Mouse (Mus musculus) midbrain, embryonic 13.5 days (tissue): Measurements from ENCODE around the gene Racgap1. TPM values are rescaled to one million over a fixed set of nuclear protein-coding genes. Genes with fewer than 3 reads are reported as not detected.
A peak's percentile ranks its signal among the peaks of the same experiment; 100 is the strongest.

Experiments
- ATAC-seq: fragments of 200-750 bp; cut with Nextera tagmentation; 2 replicates; pipeline ENCODE4 v1.8.0; 2017; ENCODE audit warnings: mild to moderate bottlenecking, moderate TSS enrichment, moderate library complexity
- H3K27ac ChIP-seq: fragments of 300-500 bp; sonication (generic); 2 replicates; pipeline ENCODE4 v1.5.1; 2015; ENCODE audit warnings: inconsistent platforms, mild to moderate bottlenecking, moderate library complexity
- H3K27me3 ChIP-seq: fragments of 300-500 bp; sonication (generic); 2 replicates; pipeline ENCODE4 v1.6.1; 2015; ENCODE audit warnings: mild to moderate bottlenecking, inconsistent platforms
- H3K36me3 ChIP-seq: fragments of 300-500 bp; sonication (generic); 2 replicates; pipeline ENCODE4 v1.6.1; 2015; ENCODE audit warnings: mild to moderate bottlenecking, inconsistent platforms
- H3K4me1 ChIP-seq: fragments of 300-500 bp; sonication (generic); replicated peaks from 2 replicates; pipeline ENCODE4 v1.6.1; 2015; ENCODE audit warnings: inconsistent platforms
- H3K4me2 ChIP-seq: fragments of 300-500 bp; sonication (generic); replicated peaks from 2 replicates; pipeline ENCODE4 v1.6.1; 2015; ENCODE audit warnings: moderate library complexity, mild to moderate bottlenecking, inconsistent platforms
- H3K4me3 ChIP-seq: fragments of 300-500 bp; sonication (generic); replicated peaks from 2 replicates; pipeline ENCODE4 v1.5.1; 2015; ENCODE audit warnings: mild to moderate bottlenecking, inconsistent platforms
- H3K9ac ChIP-seq: fragments of 300-500 bp; sonication (generic); replicated peaks from 2 replicates; pipeline ENCODE4 v1.6.1; 2015; ENCODE audit warnings: mild to moderate bottlenecking, inconsistent platforms
- H3K9me3 ChIP-seq: fragments of 300-500 bp; sonication (generic); 2 replicates; pipeline ENCODE4 v1.6.1; 2016; ENCODE audit warnings: mild to moderate bottlenecking, inconsistent platforms
- WGBS: fragments of 180-500 bp; shearing (Covaris S2); methylation state at CpG from one replicate; pipeline ENCODE4 v1.1.7; 2015; 5-methylcytosine and 5-hydroxymethylcytosine counted together
- polyA plus RNA-seq: library from polyadenylated mRNA; unstranded; fragments of >200 nt; fragmentation: Nextera tagmentation; extraction: Ambion mirVana; gene quantifications from 2 replicates; pipeline ENCODE4 v1.2.1, GENCODE M21; 2015

Racgap1 gene
- polyA plus RNA-seq, 1 experiment from 2014 or later: 125 TPM

DNA sequence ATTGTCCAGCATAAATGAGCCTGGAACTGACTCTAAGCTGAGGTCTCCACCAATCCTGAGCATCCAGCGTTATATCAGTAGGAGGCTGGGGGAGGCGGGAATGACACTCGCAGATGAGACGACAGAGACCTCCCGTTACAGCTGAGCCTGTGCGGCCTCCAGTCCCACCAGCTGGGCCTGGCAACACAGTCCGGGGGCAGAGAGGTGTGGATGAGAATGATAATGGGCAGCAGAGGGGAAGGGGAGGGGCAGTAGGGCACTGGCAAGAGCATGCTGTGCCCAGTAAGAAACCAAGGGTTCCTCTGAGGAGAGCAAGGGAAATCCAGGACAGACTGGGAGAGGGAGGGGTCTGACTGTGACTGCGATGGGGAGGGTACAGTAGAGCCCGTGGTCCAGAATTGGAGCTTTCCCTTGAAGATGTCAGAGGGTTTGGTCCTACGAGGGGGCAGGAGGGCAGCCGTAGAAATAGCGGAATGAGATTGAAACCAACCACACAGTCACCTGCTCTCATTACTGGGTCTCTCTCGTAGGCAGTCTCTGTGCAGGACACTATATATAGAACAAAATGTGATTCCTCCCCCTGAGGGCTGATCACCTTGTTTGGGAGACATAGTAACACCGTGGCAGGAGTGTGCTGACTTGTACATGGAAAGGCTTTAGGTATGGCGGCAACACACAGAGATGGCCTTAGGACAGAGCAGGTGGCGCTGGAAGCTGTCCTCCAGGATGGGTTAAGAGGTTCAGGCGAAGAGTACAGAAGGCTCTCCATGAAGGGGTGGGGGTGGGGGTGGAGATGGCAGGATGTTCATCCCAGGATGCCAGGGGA, 52.0 kb downstream of the Racgap1 start:
- H3K4me2 ChIP-seq: no peak overlapping the region
- 0 out of 2 replicates have a peak overlapping the region, but pooled peaks have one; percentile 14 for H3K9ac ChIP-seq
- H3K4me3 ChIP-seq: no peak overlapping the region
- H3K27me3 ChIP-seq: peaks cover 25% of the 10 kb centered on the region
- peaks cover 48% of the 10 kb centered on the region for H3K4me1 ChIP-seq
- WGBS: 41% methylated on average over 17 of the region's 17 CpGs
- peak overlapping the region; percentile 42; the same call in 1 of the 2 replicates for H3K27ac ChIP-seq
- H3K9me3 ChIP-seq: no peaks in the 10 kb centered on the region
- ATAC-seq: peak; percentile 29; the same call in 1 of the 2 replicates
- H3K36me3 ChIP-seq: no peaks in the 10 kb centered on the region

GRCm38 (mm10) chr15:99597596-99597995, 53.9 kb downstream of the Racgap1 start:
- Histone ChIP-seq H3K4me2 (no peak overlapping the region), H3K27me3 (peaks cover 33% of the 10 kb centered on the region), H3K9ac (no peak overlapping the region), H3K4me1 (peaks cover 45% of the 10 kb centered on the region), H3K27ac (0 out of 2 replicates have a peak overlapping the region, but pooled peaks have one; percentile 3), H3K9me3 (no peaks in the 10 kb centered on the region), H3K4me3 (no peak overlapping the region), H3K36me3 (no peaks in the 10 kb centered on the region)
- ATAC-seq: no peak
- WGBS: 54% methylated on average over 8 of the region's 8 CpGs

GRCm38 (mm10) chr15:99596841-99597240, 54.6 kb downstream of the Racgap1 start:
- ATAC-seq: no peak; the same call in 1 of the 2 replicates

DNA sequence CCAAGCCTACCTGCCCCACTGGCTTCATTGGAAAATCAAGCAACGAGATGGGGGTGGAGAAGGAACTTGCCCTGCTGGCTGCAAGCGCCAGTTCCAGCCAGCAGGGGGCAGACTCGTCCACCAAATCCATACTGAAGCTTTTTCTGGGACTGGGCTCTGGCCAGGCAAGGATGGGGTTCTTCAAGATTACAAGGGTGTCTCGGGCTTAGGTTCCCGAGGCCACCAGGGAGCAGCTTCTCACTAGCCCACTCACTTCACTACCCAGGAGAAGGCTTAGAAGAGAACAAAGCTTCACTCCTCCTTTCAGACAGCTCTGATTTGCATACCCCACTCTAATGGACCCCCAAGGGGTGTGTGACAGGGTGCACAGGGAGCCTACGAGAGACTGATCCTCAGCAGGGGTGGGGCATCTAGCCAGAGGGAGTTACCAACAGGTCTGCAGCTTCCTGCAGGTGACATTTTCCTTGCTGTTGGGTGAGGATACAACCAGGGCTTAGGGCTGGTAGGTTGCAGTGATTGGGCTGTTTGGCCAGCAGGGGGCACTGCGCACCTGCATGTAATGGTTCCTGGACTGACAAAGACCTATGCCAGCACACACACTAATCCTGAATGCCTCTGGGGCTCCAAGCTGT, 55.3 kb downstream of the Racgap1 start:
- Histone ChIP-seq H3K4me3 (no peak overlapping the region), H3K27ac (peak overlapping the region; percentile 74), H3K4me1 (peaks cover 33% of the 10 kb centered on the region), H3K9me3 (no peaks in the 10 kb centered on the region), H3K36me3 (no peaks in the 10 kb centered on the region), H3K27me3 (peaks cover 47% of the 10 kb centered on the region), H3K4me2 (0 out of 2 replicates have a peak overlapping the region, but pooled peaks have one; percentile 2), H3K9ac (no peak overlapping the region)
- peak; percentile 87 for ATAC-seq
- under 1% methylated on average over 7 of the region's 7 CpGs for WGBS

More at GRCm38 (mm10) chr15:99596841-99597240, 54.6 kb downstream of the Racgap1 start:
- peaks cover 39% of the 10 kb centered on the region for H3K4me1 ChIP-seq
- no peak overlapping the region for H3K9ac ChIP-seq
- no peaks in the 10 kb centered on the region for H3K36me3 ChIP-seq
- H3K27ac ChIP-seq: no peak overlapping the region
- no peak overlapping the region for H3K4me3 ChIP-seq
- H3K27me3 ChIP-seq: peaks cover 40% of the 10 kb centered on the region
- WGBS: 56% methylated on average over 7 of the region's 7 CpGs
- H3K9me3 ChIP-seq: no peaks in the 10 kb centered on the region
- H3K4me2 ChIP-seq: no peak overlapping the region

- Histone ChIP-seq H3K36me3 (no peaks in the 10 kb centered on the region), H3K9ac (no peak overlapping the region), H3K27ac (no peak overlapping the region), H3K9me3 (no peaks in the 10 kb centered on the region), H3K4me1 (peaks cover 31% of the 10 kb centered on the region), H3K27me3 (peaks cover 59% of the 10 kb centered on the region), H3K4me3 (no peak overlapping the region), H3K4me2 (no peak overlapping the region)
- no peak for ATAC-seq
- WGBS: 87% methylated on average over 10 of the region's 10 CpGs
Observed at GRCm38 (mm10) chr15:99594951-99595350, 56.5 kb downstream of the Racgap1 start.

DNA sequence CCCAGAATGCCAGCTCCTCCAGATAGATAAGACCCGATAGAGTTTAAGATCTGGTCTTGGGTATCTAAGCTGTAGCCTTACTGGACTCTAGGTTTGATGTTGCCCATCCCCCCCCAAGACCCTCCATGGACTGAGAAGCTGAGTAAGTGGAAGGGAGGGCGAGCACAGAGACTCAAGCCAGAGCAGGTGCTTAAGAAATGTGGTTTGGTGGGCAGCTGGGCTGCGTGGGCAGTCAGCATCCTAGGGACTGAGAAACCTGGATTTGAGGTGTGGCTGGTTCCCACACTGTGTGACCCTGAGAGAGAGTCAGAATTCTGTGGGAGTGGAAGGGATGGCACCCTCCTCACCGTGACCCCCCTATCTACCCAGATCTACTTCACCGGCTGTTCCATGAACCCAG, 58.6 kb downstream of the Racgap1 start:
- Histone ChIP-seq H3K4me2 (no peak overlapping the region), H3K27me3 (peaks cover 78% of the 10 kb centered on the region), H3K27ac (no peak overlapping the region), H3K4me1 (peaks cover 19% of the 10 kb centered on the region), H3K9ac (no peak overlapping the region), H3K9me3 (no peaks in the 10 kb centered on the region), H3K36me3 (no peaks in the 10 kb centered on the region), H3K4me3 (no peak overlapping the region)
- no peak for ATAC-seq
- WGBS: 90% methylated on average over 5 of the region's 5 CpGs

- Histone ChIP-seq H3K4me2 (no peak overlapping the region), H3K27me3 (peaks cover 85% of the 10 kb centered on the region), H3K4me3 (no peak overlapping the region), H3K4me1 (peaks cover 17% of the 10 kb centered on the region), H3K27ac (no peak overlapping the region), H3K9ac (no peak overlapping the region), H3K36me3 (no peaks in the 10 kb centered on the region), H3K9me3 (no peaks in the 10 kb centered on the region)
- ATAC-seq: no peak
- WGBS: 70% methylated on average over 8 of the region's 8 CpGs
Observed at GRCm38 (mm10) chr15:99592177-99592576, 59.3 kb downstream of the Racgap1 start.

GRCm38 (mm10) chr15:99590429-99591084, 60.9 kb downstream of the Racgap1 start, which contains the start of gene Aqp5:
Gene Aqp5, plus strand, starts transcription at chr15:99590782.
- Histone ChIP-seq H3K27ac (no peak within 1 kb of the TSS), H3K9me3 (no peaks in the 10 kb centered on the region), H3K36me3 (no peaks in the 10 kb centered on the region), H3K9ac (peak within 1 kb of the TSS; percentile 39), H3K4me2 (peak within 1 kb of the TSS; percentile 60), H3K27me3 (peaks cover 100% of the 10 kb centered on the region), H3K4me1 (peaks cover 9% of the 10 kb centered on the region; the same call in 1 of the 2 replicates), H3K4me3 (peak within 1 kb of the TSS; percentile 42)
- ATAC-seq: peak; percentile 83
- 2% methylated on average over 54 of the region's 83 CpGs for WGBS

GRCm38 (mm10) chr15:99589704-99590103, 61.8 kb downstream of the Racgap1 start:
- no peak for ATAC-seq
- Histone ChIP-seq H3K27me3 (peaks cover 100% of the 10 kb centered on the region), H3K4me1 (peaks cover 14% of the 10 kb centered on the region), H3K36me3 (no peaks in the 10 kb centered on the region), H3K27ac (no peak overlapping the region), H3K9ac (no peak overlapping the region), H3K4me3 (no peak overlapping the region), H3K9me3 (no peaks in the 10 kb centered on the region), H3K4me2 (no peak overlapping the region)
- 18% methylated on average over 7 of the region's 7 CpGs for whole genome bisulfite sequencing

DNA sequence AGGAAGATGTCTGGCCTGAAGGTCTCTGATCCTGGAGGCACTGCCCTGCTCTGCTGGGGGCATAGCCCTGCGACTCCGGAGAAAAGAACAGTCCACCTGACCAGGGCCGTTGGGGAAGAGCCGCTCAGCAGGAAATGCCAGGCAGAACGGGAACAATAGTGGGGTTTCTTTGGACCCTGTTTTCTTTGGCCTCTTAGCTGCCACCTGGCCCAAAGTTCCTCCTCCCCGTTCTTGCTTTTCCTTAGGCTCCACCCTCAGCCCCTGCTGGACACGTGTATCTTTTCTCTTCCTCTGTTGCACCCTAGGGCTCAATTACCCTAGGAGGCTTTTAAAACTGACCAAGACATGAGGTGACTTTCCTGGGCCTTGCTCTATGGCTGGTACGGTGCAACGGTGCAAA, 62.2 kb downstream of the Racgap1 start:
- H3K36me3 ChIP-seq: no peaks in the 10 kb centered on the region
- no peak overlapping the region for H3K4me2 ChIP-seq
- no peak overlapping the region for H3K9ac ChIP-seq
- peaks cover 18% of the 10 kb centered on the region for H3K4me1 ChIP-seq
- H3K9me3 ChIP-seq: no peaks in the 10 kb centered on the region
- ATAC-seq: no peak
- 3% methylated on average over 9 of the region's 9 CpGs for WGBS
- H3K27me3 ChIP-seq: peaks cover 100% of the 10 kb centered on the region
- H3K27ac ChIP-seq: no peak overlapping the region
- no peak overlapping the region for H3K4me3 ChIP-seq

DNA sequence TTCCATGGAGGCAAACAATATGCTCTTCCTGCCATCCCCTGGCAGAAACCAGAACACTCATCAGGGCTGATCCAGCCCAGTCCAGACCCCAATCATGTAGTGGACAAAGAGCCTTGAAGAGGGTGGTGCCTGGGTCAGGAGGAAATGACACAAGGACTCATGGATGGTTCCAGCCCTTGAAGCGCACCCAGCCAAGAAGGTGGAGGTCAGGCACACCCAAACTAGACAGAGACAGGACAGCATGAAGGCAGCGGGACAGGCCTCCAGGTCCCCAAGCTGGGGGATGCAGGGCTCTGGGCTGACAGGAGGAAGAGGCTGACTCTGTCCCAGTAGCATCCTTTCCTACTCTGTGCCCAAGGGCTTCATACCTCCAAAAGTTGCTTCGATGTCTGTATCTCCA, 64.9 kb downstream of the Racgap1 start:
- WGBS: 97% methylated on average over 3 of the region's 3 CpGs
- no peak overlapping the region for H3K9ac ChIP-seq
- peaks cover 99% of the 10 kb centered on the region for H3K27me3 ChIP-seq
- H3K4me3 ChIP-seq: no peak overlapping the region
- no peak overlapping the region for H3K27ac ChIP-seq
- no peaks in the 10 kb centered on the region for H3K36me3 ChIP-seq
- H3K9me3 ChIP-seq: no peaks in the 10 kb centered on the region
- no peak overlapping the region for H3K4me2 ChIP-seq
- H3K4me1 ChIP-seq: peaks cover 32% of the 10 kb centered on the region
- no peak for ATAC-seq

DNA sequence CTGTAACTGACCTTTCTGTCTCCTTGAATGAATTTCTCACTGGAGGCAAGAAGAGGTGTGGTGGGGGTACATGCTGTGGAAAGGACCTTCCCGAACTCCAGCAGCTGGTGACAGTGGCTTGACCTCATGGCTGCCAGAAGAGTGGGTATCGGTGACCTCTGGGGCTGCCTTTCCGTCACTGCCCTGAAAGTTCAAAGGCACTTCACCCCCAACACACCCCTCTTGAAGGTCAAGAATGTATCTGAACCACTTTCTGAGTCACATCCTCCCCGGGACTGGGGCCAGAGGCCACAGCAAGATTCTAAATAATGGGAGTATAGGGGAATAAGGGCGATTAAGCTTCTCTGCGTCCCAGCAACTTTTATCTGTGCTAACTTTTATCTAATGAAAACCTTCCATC, 65.7 kb downstream of the Racgap1 start:
- Histone ChIP-seq H3K9me3 (no peaks in the 10 kb centered on the region), H3K36me3 (no peaks in the 10 kb centered on the region), H3K4me3 (no peak overlapping the region), H3K4me1 (peaks cover 28% of the 10 kb centered on the region), H3K9ac (no peak overlapping the region), H3K27ac (no peak overlapping the region), H3K4me2 (no peak overlapping the region), H3K27me3 (peaks cover 99% of the 10 kb centered on the region)
- 63% methylated on average over 6 of the region's 6 CpGs for WGBS
- no peak for ATAC-seq
